Mouse (Mus musculus): Measurements from ENCODE around the gene Ube3c. TPM values are rescaled to one million over a fixed set of nuclear protein-coding genes. Genes with fewer than 3 reads are reported as not detected.

Gene Ube3c
- total RNA-seq (2023): 39.8 to 44.5 TPM (median 42.2 TPM) in 4 replicates

GRCm38 (mm10) chr5:29568848-29569377 is at the start of gene Ube3c:
Ube3c (plus strand) TSS chr5:29569242.

Other genes starting within 250 kb of the Ube3c start
- 1.4 to 2.9 TPM (median 1.6 TPM) in 4 replicates for gene Lmbr1, start 190.9 kb upstream of the Ube3c start, total RNA-seq (2023)
- gene Nom1, start 134.6 kb upstream of the Ube3c start, total RNA-seq (2023): 25.5 to 29.6 TPM (median 27.1 TPM) in 4 replicates
- gene Mnx1, start 90.8 kb upstream of the Ube3c start, total RNA-seq (2023): not detected in 4 replicates
- gene Dnajb6, start 166.4 kb downstream of the Ube3c start, total RNA-seq (2023): 301 to 339 TPM (median 322 TPM) in 4 replicates
- gene Gm5129, start 166.7 kb downstream of the Ube3c start, total RNA-seq (2023): 9.1 to 17.9 TPM (median 11.5 TPM) in 4 replicates

All from B cell, adult 62 days (primary cell).